Mouse (Mus musculus): ENCODE measurements around the gene Plcl1.
A peak's percentile ranks its signal among the peaks of the same experiment; 100 is the strongest.

Gene Plcl1

DNA sequence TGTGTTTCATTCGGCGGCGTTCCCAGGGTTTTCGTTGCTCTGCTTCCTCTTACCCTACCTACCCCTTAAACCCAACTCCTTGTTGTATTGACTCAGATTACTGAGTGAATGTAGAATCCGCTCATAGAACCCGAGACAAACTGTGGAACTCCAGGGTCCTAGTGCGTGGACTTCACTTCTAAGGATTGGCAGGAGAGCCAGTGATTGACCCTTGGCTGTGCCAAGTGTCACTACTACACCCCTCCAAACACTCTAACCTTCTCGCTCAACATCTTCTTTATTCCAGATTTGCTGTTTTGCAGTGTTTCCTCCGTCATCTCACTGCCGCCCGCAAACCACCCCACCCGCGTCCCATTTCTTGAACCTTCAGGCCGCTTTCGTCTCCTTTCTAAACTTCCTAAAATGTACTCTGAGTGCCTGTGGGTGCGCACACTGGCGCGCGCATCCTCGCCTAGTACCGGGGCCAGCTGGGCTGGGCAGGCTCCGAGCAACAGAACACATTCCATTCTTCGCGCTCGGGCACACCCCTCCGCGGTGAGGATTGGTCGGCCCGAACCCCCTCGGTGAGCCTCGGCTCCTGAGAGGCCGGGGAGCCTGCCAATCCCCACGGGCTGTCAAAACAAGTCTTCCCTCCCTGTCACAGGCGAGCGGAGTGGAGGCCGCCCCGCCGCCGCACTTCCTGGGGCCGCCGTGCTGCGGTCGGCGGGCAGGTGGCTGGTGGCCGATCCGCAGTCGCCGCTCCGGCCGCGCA, at the start of gene Plcl1:
Gene Plcl1 (plus strand): TSS at position 650 of the 751 bp plus-strand sequence.
- peak; percentile 92 to 94 for DNase-seq (ENCODE audit: low spot score in 2 of 2)

DNA sequence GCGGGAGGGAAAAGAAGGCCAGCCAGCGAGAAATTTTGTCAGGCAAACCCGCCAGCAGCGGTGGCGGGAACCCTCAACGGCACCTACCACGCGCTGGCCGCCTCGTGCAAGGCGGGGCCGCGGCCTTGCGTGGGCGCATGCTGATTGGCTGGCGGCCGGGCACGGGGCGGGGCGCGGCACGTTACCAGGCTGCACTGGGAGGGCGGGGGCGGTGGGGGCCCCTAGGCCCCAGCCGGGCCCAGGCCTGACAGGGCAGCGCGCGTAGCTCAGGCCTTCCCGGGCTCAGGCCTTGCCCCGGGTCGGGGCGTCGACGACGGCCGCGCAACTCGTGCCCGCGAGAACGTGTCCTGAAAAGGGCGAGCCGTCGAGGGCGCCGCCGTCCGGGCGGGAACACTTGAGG, 43.1 kb upstream of the Plcl1 start:
- DNase-seq (ENCODE audit: low spot score in 2 of 2): no peak

DNA sequence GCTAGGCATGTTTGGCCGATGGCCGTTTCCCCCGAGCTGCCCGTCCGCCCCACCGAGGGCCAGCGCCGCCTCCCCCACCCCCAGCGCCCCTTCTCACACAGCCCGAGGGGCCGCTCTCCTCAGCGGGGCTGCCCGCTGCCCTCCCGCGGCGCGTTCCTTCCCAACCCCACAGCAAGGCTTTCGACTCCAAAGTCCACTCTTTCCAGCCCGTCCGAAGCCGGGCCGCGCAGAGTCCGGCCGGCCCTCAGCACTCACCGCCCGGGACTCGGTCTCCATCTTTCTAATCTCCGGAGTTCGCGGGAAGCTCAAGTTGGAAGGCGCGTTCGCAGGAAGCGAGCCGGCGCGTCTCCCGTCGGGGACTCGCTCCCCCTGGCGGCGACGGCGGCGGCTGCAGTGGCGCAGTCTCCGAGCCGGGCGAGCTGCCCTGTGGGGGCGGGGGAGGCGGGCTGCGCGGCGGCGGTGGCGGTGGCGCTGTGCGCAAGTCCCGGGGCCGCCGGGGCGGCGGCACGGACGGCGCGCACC, 42.6 kb upstream of the Plcl1 start, which contains the start of gene Boll:
Gene Boll (minus strand): TSS at position 426 of the 522 bp plus-strand sequence.
- peak; percentile 43 to 82 for DNase-seq (ENCODE audit: low spot score in 2 of 2)

DNA sequence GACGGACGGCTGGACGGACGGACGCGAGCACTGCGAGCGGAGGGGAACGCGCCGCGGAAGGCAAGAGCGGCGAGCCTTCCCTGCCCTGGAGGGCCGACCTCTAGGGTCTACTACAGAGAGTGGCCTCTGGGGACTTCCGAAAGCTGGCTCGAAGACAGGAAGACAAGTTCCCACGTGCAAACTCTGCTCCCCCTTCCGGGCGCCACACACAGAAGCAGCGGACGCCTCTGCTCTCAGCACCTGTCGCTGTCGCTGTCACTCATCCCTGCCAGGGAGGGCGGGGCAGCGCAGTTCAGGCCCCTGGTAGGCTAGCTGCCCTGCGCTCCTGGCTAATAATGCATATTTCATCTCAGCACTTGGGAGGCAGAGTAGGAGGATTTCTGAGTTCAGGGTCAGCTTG, 42.1 kb upstream of the Plcl1 start:
- DNase-seq (ENCODE audit: low spot score in 2 of 2): peak in 1 of 2 experiments; percentile 45

DNA sequence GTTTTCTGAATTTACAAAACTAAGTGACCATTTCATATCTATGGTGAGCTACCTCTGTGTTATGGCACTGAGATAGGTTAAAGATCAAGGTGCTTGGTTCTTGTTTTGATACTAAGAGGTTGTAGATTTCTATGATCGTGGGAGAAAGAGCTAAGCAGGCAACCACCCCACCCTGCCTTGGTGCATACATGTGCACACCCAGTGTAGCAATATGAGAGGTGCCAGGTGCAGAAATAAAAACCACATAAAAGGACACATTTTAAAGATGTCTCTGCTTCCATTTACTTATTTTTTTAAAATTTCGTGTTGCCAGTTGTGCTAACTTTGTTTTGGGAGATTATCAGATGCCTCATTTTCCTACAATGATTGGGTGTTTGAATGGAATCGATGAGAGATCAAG, 33.1 kb upstream of the Plcl1 start:
- no peak for DNase-seq (ENCODE audit: low spot score in 2 of 2)

DNA sequence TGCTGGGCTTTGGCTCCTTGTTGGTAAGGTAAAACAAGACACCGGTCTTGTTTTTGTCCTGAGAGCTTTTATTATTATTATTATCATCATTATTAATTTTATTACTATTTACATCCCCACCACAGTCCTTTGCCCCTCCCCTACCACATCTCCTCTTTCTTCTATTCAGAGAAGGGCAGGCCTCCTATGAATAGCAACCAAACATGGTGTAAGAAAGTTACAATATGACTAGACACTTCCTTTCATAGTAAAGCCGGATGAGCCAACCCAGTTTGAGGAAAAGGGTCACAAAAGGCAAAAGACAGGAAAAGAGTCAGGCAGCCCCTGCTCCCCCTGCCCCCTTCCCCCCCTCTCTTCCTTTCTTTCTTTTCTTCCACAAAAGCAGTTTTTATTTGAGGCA, 25.2 kb upstream of the Plcl1 start:
- no peak for DNase-seq (ENCODE audit: low spot score in 2 of 2)

DNA sequence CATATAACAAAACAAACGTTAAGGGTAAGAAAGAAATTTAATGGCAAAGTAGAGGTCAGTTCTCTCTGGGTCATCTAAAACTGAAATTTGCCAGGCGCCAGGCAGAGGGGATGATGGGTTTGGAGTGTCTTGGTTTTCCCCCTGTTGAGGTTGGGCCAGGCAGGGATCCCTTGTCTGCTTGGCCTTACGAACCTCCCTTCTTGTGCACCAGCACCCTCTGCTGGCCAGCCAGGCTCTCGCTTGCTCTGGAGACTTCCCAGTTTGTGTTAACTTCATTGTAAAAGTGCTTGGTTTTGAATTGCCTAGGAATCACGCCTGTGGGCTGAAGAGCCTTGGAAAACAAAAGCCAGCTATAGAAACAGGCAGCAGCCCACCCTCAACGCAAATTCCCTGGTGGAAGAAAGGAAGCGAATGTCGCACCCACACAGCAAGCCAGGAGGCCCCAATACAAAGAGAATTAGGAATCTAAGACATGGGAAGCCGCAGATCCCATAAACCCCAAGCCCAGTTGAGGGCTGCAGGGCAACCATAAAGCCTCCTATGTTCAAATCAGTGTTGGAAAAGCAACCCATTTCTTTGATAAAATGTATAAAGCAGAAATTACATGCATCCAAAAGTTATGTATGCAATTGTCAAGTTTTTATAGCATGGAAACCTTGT, 22.5 kb upstream of the Plcl1 start:
- DNase-seq (ENCODE audit: low spot score in 2 of 2): peak; percentile 85 to 88

DNA sequence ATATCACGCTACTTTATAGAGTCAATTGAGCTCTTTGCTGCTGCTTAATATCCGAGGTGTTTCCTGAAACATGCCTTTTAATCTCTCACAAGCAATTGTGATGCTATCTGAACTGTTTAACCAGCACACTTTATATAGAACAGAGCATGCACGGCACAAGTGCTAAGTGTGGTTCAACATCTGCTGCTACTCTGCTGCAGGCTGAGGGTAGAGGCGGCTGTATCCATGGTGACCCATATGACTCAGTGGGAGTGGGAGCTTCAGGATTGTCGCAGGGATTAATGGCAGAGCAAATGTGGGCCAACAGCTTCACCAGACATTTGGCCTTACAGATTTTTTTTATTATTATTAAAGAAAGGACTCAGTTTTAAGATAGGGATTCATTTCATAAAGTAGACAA, 5.8 kb upstream of the Plcl1 start:
- DNase-seq (ENCODE audit: low spot score in 2 of 2): no peak

DNA sequence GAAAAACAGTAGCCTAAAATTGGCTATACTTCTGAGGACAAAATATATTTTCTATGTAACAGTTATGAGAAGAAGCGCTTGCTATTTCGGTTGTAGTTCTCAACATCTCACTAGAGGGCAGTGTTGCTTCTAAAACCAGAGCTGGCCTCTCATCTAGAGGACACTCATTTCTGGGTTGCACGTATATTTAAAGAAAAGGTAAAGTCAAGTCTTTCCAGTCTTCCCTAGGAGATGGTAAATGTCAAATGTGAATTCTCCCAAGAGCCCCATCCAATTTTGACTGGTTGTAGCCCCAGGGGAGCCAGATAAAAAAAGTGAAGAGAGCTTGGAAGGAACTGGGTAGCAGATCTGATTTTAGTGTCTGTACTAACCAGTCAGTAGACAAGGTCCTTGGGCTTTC, 1.3 kb upstream of the Plcl1 start:
- DNase-seq (ENCODE audit: low spot score in 2 of 2): peak in 1 of 2 experiments; percentile 67

DNA sequence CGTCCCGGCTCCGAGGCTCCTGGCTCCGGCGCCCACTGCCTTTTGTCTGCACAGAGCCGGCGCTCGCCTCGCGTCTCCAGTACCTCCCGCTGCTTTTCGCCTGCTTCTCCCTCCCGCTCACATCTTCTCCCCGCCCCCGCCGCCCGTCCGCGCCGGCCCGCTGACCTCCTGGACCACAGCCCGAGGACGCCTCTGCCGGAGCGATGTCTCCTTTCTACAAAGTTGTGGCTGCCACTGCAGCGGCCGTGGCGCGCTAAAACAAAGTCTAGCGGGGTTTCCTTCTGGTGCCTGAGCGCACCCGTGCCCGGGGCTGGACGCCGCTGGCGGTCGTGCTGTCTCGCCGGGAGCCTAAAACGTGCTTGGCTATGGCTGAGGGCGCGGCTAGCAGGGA, 297 bp downstream of the Plcl1 start:
- DNase-seq (ENCODE audit: low spot score in 2 of 2): peak; percentile 34 to 71

DNA sequence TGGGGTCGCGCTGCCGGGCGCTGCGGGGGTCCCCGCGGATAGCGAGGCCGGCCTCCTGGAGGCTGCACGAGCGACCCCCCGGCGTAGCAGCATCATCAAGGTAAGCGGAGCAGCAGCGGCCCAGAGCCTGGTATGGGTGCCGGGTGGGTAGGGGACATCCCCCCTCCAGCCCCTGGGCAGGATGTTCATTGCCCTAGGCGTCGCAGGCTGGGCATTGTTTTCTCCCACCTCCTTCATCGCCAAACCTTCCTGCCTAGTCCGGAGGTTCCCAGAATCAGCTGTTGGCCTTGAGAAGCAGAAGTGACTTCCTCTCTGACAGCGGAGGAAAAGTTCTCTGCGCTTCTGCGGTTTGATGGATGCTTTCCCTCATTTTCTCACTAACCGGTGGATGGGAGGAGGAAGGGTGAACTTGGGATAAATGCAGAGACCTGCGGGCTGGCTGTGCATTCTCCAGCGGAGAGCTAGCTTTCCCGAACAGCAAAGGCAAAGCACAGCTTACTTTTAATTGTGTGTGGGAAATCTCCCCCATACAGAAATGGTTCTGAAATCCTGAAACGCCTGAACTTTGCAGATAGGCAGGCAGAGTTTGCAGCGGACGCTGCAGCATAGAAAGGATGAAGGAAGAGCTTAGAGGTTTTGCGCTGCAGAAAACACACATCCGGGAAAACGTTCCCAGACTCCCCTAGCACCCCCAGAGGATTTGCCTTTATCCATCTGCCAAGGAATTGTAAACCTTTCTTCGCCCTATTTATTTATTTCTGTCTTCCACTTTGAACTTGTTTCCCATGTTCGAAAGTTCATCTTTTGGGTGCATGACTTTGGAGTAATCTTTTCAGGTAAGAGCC, 1.0 kb downstream of the Plcl1 start:
- DNase-seq (ENCODE audit: low spot score in 2 of 2): no peak

DNA sequence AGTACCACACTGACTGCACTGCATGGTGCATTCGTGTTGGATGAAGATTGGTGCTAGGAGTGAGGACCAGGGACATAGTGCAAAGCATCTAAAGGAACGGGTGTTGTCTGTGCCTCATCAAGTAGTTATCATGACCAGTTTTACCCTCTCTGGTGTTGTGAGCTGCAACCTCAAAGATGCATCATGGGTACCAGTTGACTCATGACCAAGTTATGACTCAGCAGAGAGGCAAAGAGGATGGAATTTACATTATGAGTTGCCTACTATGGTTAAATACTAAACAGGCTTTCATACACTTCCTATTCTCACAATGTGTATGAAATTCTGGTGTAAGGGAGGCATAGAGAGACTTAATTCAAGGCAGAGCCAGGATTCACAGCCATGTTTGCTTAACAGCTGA, 4.9 kb downstream of the Plcl1 start:
- no peak for DNase-seq (ENCODE audit: low spot score in 2 of 2)

DNA sequence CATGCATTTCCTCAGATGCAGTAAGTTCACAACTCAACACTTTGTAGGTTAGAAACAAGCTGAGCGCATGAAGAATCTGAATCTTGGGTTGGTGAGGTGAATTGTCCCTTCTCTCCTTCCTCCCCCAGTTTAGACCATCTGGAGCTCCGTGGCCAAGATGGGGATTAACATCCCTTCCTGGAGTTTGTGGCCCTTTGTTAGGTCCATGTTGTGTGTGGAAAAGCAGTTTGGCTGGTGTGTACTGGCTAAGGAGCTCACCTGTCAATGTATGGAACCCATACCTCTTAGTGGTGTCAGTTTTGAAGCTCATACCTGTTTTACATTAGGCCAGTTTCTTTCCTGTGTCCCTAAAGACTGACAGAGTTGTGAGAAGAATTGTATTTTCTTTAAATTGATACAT, 5.4 kb downstream of the Plcl1 start:
- no peak for DNase-seq (ENCODE audit: low spot score in 2 of 2)

DNA sequence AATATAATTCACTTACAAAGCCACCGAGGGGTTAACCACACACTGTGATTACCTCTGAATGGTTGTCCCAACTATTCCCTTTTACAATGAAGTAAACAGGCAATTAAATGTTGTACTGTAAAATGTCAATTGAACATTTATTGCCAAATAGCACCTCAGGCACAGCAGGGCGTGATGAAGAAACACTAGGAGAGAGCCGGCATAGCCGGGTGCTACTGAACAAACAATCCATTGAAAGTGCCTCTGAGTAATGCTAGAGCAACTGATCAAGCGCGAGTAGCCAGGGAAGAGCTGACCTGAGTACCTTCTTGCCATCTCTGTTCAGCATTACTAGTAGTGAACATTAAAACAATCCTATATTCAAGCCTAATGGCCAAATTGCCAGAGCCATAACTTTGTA, 6.8 kb downstream of the Plcl1 start:
- DNase-seq (ENCODE audit: low spot score in 2 of 2): no peak

DNA sequence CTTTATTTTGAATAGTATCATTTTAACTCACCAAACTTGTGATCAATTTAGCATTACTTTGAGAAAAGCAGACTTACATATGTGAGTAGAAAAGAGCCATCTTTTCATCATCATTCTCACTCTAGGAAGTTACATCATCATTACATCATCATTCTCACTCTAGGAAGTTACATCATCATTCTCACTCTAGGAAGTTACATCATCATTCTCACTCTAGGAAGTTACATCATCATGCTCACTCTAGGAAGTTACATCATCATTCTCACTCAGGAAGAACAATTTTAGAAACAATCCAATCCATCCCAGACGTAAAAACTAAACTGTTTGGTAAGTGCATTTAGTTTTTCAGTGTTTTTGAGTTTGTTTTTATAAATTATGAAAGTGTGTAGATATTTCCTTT, 7.8 kb downstream of the Plcl1 start:
- DNase-seq (ENCODE audit: low spot score in 2 of 2): no peak

DNA sequence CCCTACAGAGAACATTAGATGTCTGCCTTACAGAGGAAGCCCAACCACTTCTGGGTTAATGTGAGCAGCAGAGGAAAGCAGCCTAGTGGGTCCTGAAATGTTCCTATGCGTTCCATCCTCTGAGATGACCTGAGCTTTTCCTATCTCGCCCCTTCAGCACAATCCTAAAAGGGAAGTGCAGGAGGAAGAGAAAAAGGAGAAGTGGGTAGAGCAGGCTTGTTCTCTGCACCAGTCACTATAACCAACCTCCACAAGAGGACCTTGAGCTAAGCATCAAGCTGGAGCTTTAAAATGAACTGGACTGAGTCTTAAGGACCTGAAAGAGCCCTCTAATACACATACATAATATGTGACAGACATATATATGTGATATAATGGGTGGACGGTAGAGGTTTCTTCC, 13.2 kb downstream of the Plcl1 start:
- DNase-seq (ENCODE audit: low spot score in 2 of 2): no peak

DNA sequence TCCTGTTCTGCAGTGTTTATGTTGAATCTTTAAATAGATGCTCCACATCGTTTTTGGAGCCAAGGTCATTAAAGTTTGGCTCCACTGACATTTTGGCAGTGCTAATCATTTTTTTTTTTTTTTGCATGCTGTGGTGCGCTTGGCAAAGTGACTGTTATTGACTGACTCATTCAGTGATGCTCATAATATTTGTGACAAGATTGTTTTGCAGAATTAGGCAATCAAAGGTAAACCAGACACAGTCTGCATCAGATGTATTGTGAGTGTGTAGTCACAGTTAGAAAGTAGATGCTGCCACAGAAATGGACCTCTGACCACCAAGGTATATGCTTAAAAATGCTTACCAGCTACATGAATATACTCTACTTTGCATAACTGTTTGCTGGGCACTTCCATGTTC, 21.9 kb downstream of the Plcl1 start:
- DNase-seq (ENCODE audit: low spot score in 2 of 2): no peak

DNA sequence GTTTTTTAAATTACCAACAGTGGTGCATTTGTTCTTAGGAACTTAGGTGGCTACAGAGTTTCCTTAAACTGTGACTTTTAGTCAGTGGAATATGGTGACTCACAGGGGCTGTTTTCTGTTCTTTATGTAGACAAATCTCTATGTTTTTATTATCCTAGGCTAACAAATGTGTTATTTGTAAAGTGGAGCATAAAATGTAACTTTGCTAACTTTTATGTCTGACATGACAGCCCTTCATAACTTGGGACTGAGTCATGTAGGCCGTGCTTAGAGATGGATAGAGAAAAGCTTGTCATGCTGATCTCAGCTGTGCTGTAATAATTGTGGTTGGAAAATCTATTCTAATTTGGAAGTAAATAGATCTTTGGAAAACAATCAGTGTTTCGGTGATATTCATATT, 23.3 kb downstream of the Plcl1 start:
- DNase-seq (ENCODE audit: low spot score in 2 of 2): no peak

DNA sequence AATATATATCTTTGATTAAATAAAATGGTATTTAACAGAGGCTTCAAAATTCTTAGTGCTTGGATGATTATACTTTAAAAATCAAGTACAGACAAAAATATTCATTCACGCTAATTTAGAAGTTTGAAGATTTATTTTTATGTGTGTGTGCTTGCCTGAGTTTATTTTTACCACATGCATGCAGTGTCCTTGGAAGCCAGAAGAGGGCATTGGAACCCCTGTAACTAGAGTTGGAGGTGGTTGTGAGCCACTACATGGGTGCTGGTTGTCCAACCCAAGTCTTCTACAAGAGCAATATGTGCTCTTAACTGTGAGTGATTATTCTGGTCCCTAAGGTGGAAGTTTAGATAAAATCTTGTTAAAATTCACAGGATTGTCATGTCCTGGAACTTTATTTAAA, 24.0 kb downstream of the Plcl1 start:
- DNase-seq (ENCODE audit: low spot score in 2 of 2): no peak

DNA sequence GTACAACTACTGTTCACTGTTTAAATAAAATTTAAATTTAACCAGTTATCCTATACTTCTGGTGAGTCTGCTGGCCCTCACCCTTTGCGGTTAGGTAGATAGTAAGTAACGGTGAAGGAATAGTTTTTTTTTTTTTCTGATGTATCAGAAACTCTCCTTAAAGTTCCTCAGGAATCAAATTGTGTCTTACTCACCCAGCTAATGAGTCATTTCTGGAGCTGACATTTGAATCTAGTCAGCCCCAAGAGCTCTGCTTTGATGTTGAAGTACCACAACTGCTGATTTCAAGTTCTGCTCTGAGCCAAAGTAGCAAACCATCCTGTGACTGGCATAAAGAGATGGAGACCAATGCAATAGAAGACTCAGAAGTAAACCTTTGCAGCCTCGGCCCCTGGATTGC, 24.9 kb downstream of the Plcl1 start:
- DNase-seq (ENCODE audit: low spot score in 2 of 2): no peak

DNA sequence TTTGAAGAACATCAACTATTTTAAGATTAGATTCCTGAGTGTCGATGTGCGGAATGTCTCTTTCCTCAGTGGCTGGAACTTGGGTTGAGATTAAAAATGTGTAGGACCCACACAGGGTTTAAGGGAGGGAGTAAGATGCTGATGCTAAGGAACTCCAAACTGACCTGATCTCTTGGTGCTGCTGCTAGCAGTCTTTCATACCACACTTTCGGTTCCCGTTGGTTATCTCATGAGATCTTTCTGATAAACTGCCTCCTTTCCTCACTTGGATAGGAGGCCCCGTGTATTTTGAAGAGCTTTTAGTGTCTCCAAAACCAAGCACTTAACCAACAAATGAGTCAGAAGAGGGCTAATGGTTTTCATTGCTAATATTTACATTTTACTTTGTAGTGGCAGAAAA, 30.9 kb downstream of the Plcl1 start:
- DNase-seq (ENCODE audit: low spot score in 2 of 2): no peak

DNA sequence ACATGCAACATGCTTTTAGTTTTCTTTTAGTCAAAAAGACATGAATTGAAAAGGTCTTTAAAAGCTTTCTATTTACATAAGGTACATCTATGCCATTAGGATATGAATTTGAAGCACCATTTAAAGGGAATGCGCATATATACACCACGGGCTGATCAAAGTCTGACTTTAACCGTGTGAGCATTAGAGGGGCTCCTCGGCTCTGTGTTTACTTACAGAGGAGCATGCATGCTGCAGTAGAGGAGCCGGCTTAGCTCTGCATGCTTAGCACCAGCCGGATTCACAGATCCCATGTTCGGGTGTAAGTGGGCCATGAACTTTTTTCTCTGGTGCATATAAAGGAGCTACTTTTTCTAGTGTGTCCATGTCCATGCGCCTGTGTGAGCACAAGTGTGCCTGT, 31.4 kb downstream of the Plcl1 start:
- no peak for DNase-seq (ENCODE audit: low spot score in 2 of 2)
